Mouse (Mus musculus): Measurements from ENCODE around the gene Zfp239. TPM values are rescaled to one million over a fixed set of nuclear protein-coding genes. Genes with fewer than 3 reads are reported as not detected.

Gene Zfp239
- polyA plus RNA-seq, 1 experiment from 2014 or later, result 12.2 TPM

DNA sequence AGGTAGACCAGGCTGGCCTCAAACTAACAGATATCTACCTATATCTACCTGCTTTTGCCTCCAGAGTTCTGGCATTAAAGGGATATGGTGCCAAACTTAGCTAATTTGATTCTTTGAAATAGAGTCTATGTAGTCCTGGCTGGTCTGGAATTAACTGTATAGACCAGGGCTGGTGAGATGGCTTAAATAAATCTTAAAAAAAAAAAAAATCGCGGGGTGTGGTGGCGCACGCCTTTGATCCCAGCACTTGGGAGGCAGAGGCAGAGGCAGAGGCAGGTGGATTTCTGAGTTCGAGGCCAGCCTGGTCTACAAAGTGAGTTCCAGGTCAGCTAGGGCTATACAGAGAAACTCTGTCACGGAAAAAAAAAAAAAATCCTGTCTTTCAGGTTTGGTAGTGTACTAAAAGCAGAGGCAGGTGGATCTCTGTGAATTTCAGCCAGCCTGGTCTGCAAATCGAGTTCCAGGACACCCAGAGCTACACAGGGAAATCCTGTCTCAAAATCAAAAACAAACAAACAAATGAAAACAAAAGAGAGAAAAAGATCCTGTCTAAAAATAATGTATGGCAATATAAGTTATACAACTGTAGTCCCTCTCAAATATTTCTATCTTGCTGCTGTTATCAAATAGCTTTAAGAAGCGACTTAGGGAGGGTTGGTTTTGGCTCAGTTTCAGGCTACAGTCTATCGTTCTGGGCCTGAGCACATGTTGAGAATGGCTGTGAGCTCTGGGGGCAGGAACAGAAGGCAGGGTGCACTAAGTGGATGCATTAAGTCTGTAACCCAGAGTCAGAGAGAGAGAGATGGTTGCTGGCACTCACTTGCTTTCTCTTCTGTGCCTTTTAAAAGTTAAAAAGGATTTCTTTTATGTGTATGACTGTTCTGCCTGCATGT, 39.9 kb downstream of the Zfp239 start:
- Histone ChIP-seq H3K4me2 (replicated peaks) (no peak overlapping the region), H3K9me3 (replicated peaks) (no peaks in the 10 kb centered on the region), H3K36me3 (no peaks in the 10 kb centered on the region), H3K27ac (no peak overlapping the region), H3K27me3 (no peaks in the 10 kb centered on the region), H3K4me3 (no peak overlapping the region), H3K4me1 (peaks cover 6% of the 10 kb centered on the region), H3K9ac (no peak overlapping the region)
- ATAC-seq (ENCODE audit: low FRiP score), result no peak
- WGBS, result 78% methylated on average over 9 of the region's 9 CpGs

GRCm38 (mm10) chr6:117902556-117902955, 40.7 kb downstream of the Zfp239 start:
- H3K36me3 ChIP-seq, result no peaks in the 10 kb centered on the region
- 83% methylated on average over 4 of the region's 4 CpGs for WGBS
- H3K27ac ChIP-seq, result no peak overlapping the region
- H3K9me3 ChIP-seq (replicated peaks), result no peaks in the 10 kb centered on the region
- H3K9ac ChIP-seq, result no peak overlapping the region
- H3K4me1 ChIP-seq, result peaks cover 6% of the 10 kb centered on the region
- no peaks in the 10 kb centered on the region for H3K27me3 ChIP-seq
- H3K4me2 ChIP-seq (replicated peaks), result no peak overlapping the region
- H3K4me3 ChIP-seq, result no peak overlapping the region
- ATAC-seq (ENCODE audit: low FRiP score), result no peak

GRCm38 (mm10) chr6:117903836-117904235, 41.9 kb downstream of the Zfp239 start:
- no peak for ATAC-seq (ENCODE audit: low FRiP score)
- Histone ChIP-seq H3K4me3 (no peak overlapping the region), H3K4me1 (peaks cover 17% of the 10 kb centered on the region), H3K9me3 (replicated peaks) (no peaks in the 10 kb centered on the region), H3K36me3 (no peaks in the 10 kb centered on the region), H3K27me3 (no peaks in the 10 kb centered on the region), H3K27ac (no peak overlapping the region), H3K4me2 (replicated peaks) (no peak overlapping the region), H3K9ac (no peak overlapping the region)
- WGBS, result 87% methylated on average over 3 of the region's 3 CpGs

- ATAC-seq (ENCODE audit: low FRiP score), result no peak
- H3K4me3 ChIP-seq, result peak overlapping the region; percentile 85; the same call in 1 of the 2 replicates
- no peaks in the 10 kb centered on the region for H3K36me3 ChIP-seq
- peaks cover 24% of the 10 kb centered on the region for H3K4me1 ChIP-seq
- H3K9me3 ChIP-seq (replicated peaks), result no peaks in the 10 kb centered on the region
- 0 out of 2 replicates have a peak overlapping the region, but pooled peaks have one; percentile 71 for H3K27ac ChIP-seq
- H3K9ac ChIP-seq, result peak overlapping the region; percentile 49; the same call in 1 of the 2 replicates
- WGBS, result 26% methylated on average over 4 of the region's 4 CpGs
- peak overlapping the region; percentile 56 for H3K4me2 ChIP-seq (replicated peaks)
- H3K27me3 ChIP-seq, result no peaks in the 10 kb centered on the region
Observed at GRCm38 (mm10) chr6:117905260-117905930, 43.5 kb downstream of the Zfp239 start.

GRCm38 (mm10) chr6:117906015-117906531, 44.2 kb downstream of the Zfp239 start:
- no peaks in the 10 kb centered on the region for H3K36me3 ChIP-seq
- H3K4me2 ChIP-seq (replicated peaks), result peak overlapping the region; percentile 56
- peaks cover 24% of the 10 kb centered on the region for H3K4me1 ChIP-seq
- H3K27ac ChIP-seq, result peak overlapping the region; percentile 71; the same call in 1 of the 2 replicates
- WGBS, result 1% methylated on average over 25 of the region's 25 CpGs
- H3K9ac ChIP-seq, result peak overlapping the region; percentile 49; the same call in 1 of the 2 replicates
- no peaks in the 10 kb centered on the region for H3K27me3 ChIP-seq
- no peaks in the 10 kb centered on the region for H3K9me3 ChIP-seq (replicated peaks)
- ATAC-seq (ENCODE audit: low FRiP score), result peak; percentile 64
- H3K4me3 ChIP-seq, result peak overlapping the region; percentile 85

DNA sequence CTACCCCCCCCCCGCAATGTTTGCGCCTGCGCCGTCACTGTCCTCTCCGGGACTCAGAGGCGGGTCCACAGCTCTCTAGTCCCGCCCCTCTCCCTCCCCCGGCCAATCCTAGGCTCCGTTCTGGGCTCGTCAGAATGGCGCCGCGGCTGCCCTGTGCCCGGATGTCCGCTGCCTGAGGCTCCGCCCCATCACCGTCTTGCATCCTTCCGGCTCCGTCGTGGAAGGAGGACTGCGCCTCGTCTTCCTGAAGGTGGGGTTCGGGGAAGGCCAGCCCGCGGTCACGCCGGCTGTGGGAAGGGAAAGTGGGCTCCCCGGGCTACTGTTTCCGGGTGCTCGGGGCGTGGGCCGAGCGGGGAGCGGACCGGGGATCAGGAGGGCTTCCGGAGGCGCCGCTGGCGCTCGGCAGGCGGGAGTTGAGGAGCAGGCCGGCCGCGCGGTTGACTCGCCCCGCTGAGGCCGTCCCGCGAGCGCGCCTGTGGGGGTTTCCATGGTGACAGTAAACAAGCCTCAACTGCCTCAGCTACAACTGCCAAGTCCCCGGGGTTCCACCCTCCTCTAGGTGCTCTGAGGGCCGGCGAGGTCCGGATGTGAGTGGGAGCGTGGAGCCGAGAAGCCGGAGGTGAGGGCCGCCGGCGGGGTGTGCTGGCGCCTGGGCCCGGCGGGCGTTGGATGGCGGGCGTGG, 44.8 kb downstream of the Zfp239 start:
- WGBS, result under 1% methylated on average over 65 of the region's 68 CpGs
- H3K27me3 ChIP-seq, result no peaks in the 10 kb centered on the region
- no peaks in the 10 kb centered on the region for H3K9me3 ChIP-seq (replicated peaks)
- H3K4me2 ChIP-seq (replicated peaks), result peak overlapping the region; percentile 97
- no peaks in the 10 kb centered on the region for H3K36me3 ChIP-seq
- H3K9ac ChIP-seq, result peak overlapping the region; percentile 93
- H3K4me1 ChIP-seq, result peaks cover 24% of the 10 kb centered on the region
- peak overlapping the region; percentile 85 for H3K4me3 ChIP-seq
- ATAC-seq (ENCODE audit: low FRiP score), result peak; percentile 99
- H3K27ac ChIP-seq, result peak overlapping the region; percentile 87

DNA sequence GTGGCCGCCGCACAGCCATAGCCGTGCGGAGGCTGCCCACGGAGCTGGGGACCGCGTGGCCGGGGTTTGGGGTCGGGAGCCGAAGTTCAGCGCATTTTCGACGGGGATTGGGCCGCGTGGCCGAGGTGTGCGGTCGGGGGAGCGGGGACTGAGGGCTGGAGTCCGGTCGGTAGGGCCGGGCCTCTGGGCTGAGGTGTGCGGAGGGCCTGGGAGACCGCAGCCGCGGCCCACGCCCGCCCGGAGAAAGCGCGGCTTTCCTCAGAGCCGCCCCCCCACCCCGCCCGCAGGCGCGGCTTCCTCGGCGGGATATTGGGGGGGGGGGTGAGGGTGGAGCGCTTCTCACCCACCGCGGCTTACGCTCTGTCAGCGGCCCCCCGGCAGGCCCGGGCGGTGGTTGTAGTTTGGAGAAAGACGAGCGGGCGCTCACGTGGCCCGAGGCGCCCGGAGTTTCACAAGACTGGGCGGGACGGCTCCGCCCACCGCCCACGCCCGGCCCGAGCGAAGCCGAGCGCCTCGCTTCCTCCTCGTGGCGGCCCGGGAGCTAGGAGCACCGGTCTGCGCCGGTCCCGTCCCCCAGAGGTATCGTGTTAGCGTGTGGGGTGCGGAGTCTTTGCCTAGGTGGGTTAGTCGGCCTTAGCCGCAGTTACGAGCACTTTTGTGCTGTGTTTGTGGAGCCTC, 45.5 kb downstream of the Zfp239 start:
- Histone ChIP-seq H3K27me3 (no peaks in the 10 kb centered on the region), H3K4me3 (peak overlapping the region; percentile 85), H3K4me1 (peaks cover 24% of the 10 kb centered on the region), H3K4me2 (replicated peaks) (peak overlapping the region; percentile 97), H3K9me3 (replicated peaks) (no peaks in the 10 kb centered on the region), H3K9ac (peak overlapping the region; percentile 93), H3K27ac (peak overlapping the region; percentile 87), H3K36me3 (no peaks in the 10 kb centered on the region)
- peak; percentile 51 for ATAC-seq (ENCODE audit: low FRiP score)
- under 1% methylated on average over 55 of the region's 77 CpGs for WGBS

DNA sequence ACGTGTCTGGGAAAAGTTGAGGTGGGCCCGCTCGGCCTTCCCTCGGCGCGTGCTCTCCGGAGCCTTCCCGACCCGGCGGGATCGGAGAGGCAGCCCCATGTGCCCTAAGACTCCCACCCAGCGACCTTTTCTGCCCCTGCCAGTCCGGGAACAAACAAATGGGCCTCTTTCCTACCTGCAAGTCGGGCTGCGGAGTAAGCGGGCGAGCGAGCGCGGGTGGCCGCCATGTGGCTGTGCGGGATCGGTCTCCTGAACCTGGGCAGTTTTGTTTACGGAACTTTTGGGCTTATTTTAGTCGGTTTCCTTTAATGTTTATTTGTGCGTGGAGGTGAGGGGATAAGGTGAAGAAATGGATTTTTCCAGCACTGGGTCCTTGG, 46.1 kb downstream of the Zfp239 start:
- H3K36me3 ChIP-seq, result no peaks in the 10 kb centered on the region
- H3K4me3 ChIP-seq, result peak overlapping the region; percentile 85
- no peaks in the 10 kb centered on the region for H3K9me3 ChIP-seq (replicated peaks)
- peak overlapping the region; percentile 97 for H3K4me2 ChIP-seq (replicated peaks)
- ATAC-seq (ENCODE audit: low FRiP score), result no peak
- H3K27me3 ChIP-seq, result no peaks in the 10 kb centered on the region
- peaks cover 24% of the 10 kb centered on the region for H3K4me1 ChIP-seq
- WGBS, result under 1% methylated on average over 26 of the region's 26 CpGs
- H3K27ac ChIP-seq, result peak overlapping the region; percentile 87
- H3K9ac ChIP-seq, result peak overlapping the region; percentile 93

DNA sequence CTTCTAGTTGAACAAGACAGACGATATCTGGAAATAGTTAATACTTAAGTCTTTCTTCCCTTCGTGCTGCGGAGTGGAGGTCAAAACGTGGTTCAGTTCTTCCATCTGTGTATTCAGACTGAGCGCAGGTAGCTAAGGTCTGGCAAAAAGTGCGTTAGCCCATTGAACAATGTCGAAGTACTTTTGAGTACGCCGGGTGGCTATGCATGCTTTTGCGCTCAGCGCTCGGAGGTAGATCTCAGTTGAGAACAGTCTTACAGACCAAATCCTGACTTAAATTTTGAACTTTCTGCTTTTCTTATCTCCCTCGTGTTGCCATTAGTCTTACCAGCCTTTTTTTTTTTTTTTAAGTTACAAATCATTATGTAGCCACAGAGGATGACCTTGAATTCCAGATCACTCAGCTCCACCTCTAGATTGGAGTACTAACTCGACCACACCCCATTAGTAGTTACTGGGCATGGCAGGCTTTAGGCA, 46.6 kb downstream of the Zfp239 start:
- H3K27me3 ChIP-seq, result no peaks in the 10 kb centered on the region
- H3K9ac ChIP-seq, result peak overlapping the region; percentile 93
- peak overlapping the region; percentile 97 for H3K4me2 ChIP-seq (replicated peaks)
- ATAC-seq (ENCODE audit: low FRiP score), result no peak
- H3K27ac ChIP-seq, result no peak overlapping the region
- H3K9me3 ChIP-seq (replicated peaks), result no peaks in the 10 kb centered on the region
- 1% methylated on average over 14 of the region's 14 CpGs for WGBS
- peaks cover 24% of the 10 kb centered on the region for H3K4me1 ChIP-seq
- H3K36me3 ChIP-seq, result no peaks in the 10 kb centered on the region
- H3K4me3 ChIP-seq, result peak overlapping the region; percentile 85

- H3K4me2 ChIP-seq (replicated peaks), result no peak overlapping the region
Observed at GRCm38 (mm10) chr6:117910120-117910661, 48.3 kb downstream of the Zfp239 start.

GRCm38 (mm10) chr6:117914541-117914940, 52.6 kb downstream of the Zfp239 start:
- Histone ChIP-seq H3K27ac (no peak overlapping the region), H3K9ac (no peak overlapping the region), H3K9me3 (replicated peaks) (no peaks in the 10 kb centered on the region), H3K27me3 (no peaks in the 10 kb centered on the region), H3K4me2 (replicated peaks) (no peak overlapping the region), H3K4me1 (peaks cover 29% of the 10 kb centered on the region), H3K36me3 (0 out of 2 replicates have a peak, but pooled peaks cover 4% of the 10 kb centered on the region), H3K4me3 (no peak overlapping the region)
- ATAC-seq (ENCODE audit: low FRiP score), result no peak

More at GRCm38 (mm10) chr6:117910120-117910661, 48.3 kb downstream of the Zfp239 start:
- no peak for ATAC-seq (ENCODE audit: low FRiP score)
- Histone ChIP-seq H3K4me3 (no peak overlapping the region), H3K27ac (no peak overlapping the region), H3K9ac (no peak overlapping the region), H3K27me3 (no peaks in the 10 kb centered on the region), H3K36me3 (no peaks in the 10 kb centered on the region), H3K4me1 (peaks cover 24% of the 10 kb centered on the region), H3K9me3 (replicated peaks) (no peaks in the 10 kb centered on the region)
- 90% methylated on average over 6 of the region's 6 CpGs for WGBS
